In genomic region chr4:138292028-138292427, GRCm38 (mm10) we compare ENCODE assay signal across 25 mouse cellular contexts. TPM values are rescaled to one million over a fixed set of nuclear protein-coding genes. Genes with fewer than 3 reads are reported as not detected.
"Had no signal": no experiment of that assay in that cellular context is flagged by ENCODE, and none has a peak within 500 bp of the region (broad histone marks: within the 10 kb centered on the region; RNA-seq: fewer than 3 reads in every experiment).

No protein-coding gene starts in this region.

- H3K4me1 ChIP-seq: limb, embryonic 12.5 days; limb, embryonic 15.5 days; midbrain, embryonic 13.5 days; stomach, embryonic 15.5 days had no signal

- H3K27ac ChIP-seq: left cerebral cortex, adult 2 months; limb, embryonic 12.5 days; limb, embryonic 15.5 days; liver, embryonic 14.5 days; midbrain, embryonic 10.5 days; midbrain, embryonic 13.5 days; stomach, embryonic 15.5 days had no signal

- H3K36me3 ChIP-seq: limb, embryonic 12.5 days; limb, embryonic 15.5 days; midbrain, embryonic 10.5 days; midbrain, embryonic 13.5 days; stomach, embryonic 15.5 days had no signal

- H3K27me3 ChIP-seq: limb, embryonic 15.5 days; stomach, embryonic 15.5 days had no signal

- ATAC-seq: liver, postnatal 0 days; lung, postnatal 0 days; midbrain, embryonic 13.5 days; midbrain, embryonic 16.5 days had no signal

- H3K4me3 ChIP-seq: left cerebral cortex, adult 2 months; limb, embryonic 12.5 days; limb, embryonic 15.5 days; megakaryocyte, embryonic 14.5 days; midbrain, embryonic 10.5 days; midbrain, embryonic 13.5 days; myocyte; stomach, embryonic 15.5 days had no signal

- H3K4me2 ChIP-seq: limb, embryonic 12.5 days; limb, embryonic 15.5 days; liver, embryonic 11.5 days; lung, embryonic 14.5 days; midbrain, embryonic 13.5 days; stomach, embryonic 15.5 days had no signal

- H3K9ac ChIP-seq: limb, embryonic 12.5 days; limb, embryonic 15.5 days; liver, embryonic 14.5 days; liver, postnatal 0 days; lung, embryonic 14.5 days; midbrain, embryonic 13.5 days; stomach, embryonic 15.5 days had no signal

- DNase-seq: kidney, adult 11 months; kidney, adult 9 months; kidney, postnatal 25 days; layer of hippocampus, postnatal 36 days; left cerebral cortex, postnatal 4 days; liver, postnatal 0 days; lung, embryonic 14.5 days; lung, postnatal 36 days; right cerebral cortex, adult 18-20 months; right cerebral cortex, postnatal 14 days; spleen, adult 18-20 months; thymus, postnatal 25 days had no signal

- H3K9me3 ChIP-seq: limb, embryonic 12.5 days; limb, embryonic 15.5 days; megakaryocyte, embryonic 14.5 days; midbrain, embryonic 10.5 days; midbrain, embryonic 13.5 days; stomach, embryonic 15.5 days had no signal

RNA-seq across cellular contexts. Expression of gene Sh2d5, which starts 41.8 kb away (rescaled TPM):
- total RNA-seq: monocyte, adult 5-6 weeks had no signal
